Mouse (Mus musculus) MN1 (cell line): ENCODE data around the gene Grk4.
"Not testable (repeated sequence)": the region's sequence is repeated elsewhere in the genome, so short reads cannot be mapped to it uniquely, and the experiment has no call there.

ENCODE experiments used
- DNase-seq: peaks from one replicate; pipeline ENCODE4 v3.0.0-alpha.2; 2016; ENCODE audit warnings: low spot score

Gene Grk4

GRCm38 (mm10) chr5:34708436-34708835 lies 48.3 kb downstream of the Grk4 start:
- no peak for DNase-seq

- DNase-seq = not testable (repeated sequence)
Measured at GRCm38 (mm10) chr5:34714371-34714770, 54.2 kb downstream of the Grk4 start.

GRCm38 (mm10) chr5:34714816-34715215 lies 54.6 kb downstream of the Grk4 start:
- no peak for DNase-seq

DNA sequence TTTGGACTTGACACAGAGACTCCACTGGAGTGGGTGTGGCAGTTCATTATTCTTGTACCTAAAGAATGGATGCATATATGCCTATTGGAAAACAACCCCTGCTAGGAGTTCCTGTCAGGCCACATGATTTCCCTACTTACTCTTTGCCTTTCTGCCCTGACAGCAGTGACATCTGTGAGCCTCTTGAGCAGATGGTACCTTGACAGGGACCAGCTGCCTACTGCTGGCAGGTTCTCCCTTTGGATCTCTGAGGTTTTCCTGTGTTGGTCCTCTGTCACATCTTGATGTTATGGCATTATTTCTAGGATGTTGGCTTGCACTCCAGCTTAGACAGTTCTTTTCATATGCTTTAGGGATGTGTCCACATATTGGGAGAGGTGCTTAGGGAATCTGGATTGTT lies 69.0 kb downstream of the Grk4 start:
- no peak for DNase-seq

- no peak for DNase-seq
Measured at GRCm38 (mm10) chr5:34730255-34730654, 70.1 kb downstream of the Grk4 start.

DNA sequence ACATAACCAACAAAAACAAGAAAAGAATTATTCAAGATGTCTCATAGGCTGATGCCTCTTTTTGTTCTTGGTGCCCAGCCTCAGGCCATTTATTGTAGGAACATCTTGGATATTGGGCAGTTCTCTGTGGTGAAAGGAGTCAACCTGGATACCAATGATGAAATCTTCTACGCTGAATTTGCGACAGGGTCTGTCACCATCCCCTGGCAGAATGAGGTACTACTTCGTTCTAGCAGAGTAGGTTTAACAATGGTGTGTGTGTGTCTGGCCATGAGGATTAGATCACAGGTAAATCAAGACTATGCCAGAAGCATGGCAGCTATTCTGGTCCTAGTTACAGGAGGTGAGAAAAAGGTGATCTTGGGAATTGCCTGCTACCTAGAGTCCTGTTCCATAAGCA lies 91.3 kb downstream of the Grk4 start:
- no peak for DNase-seq

DNA sequence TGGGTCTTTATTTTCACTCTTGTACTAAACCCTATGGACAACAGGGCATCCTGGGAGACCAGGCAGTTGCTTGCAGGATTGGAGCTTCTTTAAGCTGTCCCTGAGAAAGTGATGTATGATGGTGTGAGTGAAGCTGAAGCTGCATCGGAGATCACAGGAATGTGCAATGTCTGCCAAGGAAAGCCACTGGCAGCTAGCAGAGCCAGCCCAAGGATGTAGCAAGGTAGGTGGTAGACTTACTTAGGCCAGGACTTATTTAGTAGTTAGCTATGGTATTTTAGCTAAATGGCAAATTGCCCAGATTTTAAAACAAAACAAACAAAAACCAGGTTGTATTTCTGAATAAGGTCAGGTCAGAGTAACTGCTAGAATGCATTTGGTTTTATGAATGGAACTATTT lies 98.6 kb downstream of the Grk4 start:
- DNase-seq = no peak

DNA sequence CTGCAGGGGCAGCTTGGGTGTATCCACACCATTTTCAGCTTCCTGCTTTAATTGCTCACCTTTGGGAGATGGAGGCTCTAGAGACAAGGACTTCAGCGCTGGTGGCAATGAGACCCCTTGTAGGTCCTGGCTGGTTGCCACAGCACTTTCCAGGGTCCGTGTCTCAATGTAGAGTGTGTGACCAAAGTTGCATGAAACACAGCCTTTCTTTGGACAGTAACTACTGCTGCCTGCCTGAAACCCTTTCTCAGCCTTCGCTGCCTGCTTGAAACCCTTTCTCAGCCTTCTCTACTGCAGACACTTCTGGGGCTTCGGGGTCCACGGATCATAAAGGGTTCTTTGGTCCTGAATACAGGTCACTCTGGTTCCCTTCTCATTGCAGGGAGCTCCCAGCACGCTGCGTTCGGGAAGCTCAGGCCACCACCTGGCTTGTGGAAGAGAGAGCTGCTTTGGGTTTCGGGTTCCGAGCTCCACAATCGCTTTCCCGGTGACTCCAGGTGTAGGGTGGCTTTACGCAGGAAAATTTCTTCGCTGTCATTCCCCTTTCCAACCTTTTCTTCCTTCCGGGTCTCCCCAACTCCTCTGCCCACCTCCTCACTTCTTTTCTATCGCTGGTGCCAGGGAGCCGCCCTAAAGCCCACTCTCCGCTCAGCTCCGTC lies 100.8 kb downstream of the Grk4 start:
- peak; percentile 35 for DNase-seq

DNA sequence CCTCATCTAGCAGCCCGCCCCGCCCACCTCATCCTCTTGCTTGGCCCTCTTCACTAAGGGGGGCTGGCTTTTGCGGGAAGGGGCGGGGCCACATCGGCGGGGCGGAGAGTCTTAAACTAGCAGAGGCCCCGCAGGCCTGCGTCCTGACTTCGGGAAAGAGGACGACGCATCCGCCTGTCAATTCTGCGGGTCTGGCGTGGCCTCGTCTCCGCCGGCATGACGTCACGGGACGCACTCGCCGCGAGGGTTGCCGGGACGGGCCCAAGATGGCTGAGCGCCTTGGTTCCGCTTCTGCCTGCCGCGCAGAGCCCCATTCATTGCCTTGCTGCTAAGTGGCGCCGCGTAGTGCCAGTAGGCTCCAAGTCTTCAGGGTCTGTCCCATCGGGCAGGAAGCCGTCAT lies 101.3 kb downstream of the Grk4 start, which contains the start of gene Htt:
Gene Htt, plus strand, starts transcription at position 232 of the 400 bp plus-strand sequence.
- DNase-seq = peak; percentile 98

GRCm38 (mm10) chr5:34761934-34762611 lies 101.9 kb downstream of the Grk4 start:
- peak; percentile 75 for DNase-seq

- no peak for DNase-seq
Measured at GRCm38 (mm10) chr5:34771818-34772217, 111.6 kb downstream of the Grk4 start.

- DNase-seq = peak; percentile 50
Measured at GRCm38 (mm10) chr5:34772696-34773245, 112.6 kb downstream of the Grk4 start.

DNA sequence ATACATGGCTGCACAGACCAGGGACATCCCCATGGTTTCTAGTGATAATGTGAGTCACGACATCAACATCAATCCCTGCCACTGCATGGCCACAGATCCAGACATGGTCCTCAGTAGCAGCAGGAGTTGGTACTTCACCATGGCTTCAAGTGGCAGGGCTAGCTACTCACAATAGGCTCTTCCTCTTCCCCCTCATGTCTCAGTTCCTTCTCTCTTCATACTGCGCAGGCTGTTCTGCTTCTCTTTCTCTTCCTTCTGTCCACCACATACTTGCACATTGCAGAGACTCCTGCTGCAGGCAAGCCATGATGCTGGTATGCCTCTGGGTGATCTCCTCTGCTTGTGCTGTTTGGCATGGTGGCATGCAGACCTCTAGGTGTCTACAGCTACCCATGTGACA lies 113.2 kb downstream of the Grk4 start:
- no peak for DNase-seq

DNA sequence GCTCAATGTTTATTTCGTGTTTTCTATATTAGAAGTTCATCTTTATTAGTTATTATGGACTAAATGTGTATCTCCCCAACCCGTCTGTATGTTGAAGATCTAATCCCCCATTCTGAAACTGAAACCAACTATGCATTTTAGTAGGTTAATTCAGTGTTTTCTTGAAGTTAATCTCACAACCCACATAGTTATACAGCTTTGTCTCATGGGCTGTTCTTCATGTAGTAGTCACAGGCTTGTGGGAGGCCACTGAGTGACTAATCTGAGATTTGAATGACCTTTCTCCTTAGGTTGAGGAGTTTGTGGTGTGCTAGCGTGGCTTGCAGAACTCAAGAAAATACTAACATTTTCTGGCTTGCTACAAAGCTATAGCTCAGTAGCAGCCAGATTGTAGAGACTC lies 124.8 kb downstream of the Grk4 start:
- DNase-seq = no peak

DNA sequence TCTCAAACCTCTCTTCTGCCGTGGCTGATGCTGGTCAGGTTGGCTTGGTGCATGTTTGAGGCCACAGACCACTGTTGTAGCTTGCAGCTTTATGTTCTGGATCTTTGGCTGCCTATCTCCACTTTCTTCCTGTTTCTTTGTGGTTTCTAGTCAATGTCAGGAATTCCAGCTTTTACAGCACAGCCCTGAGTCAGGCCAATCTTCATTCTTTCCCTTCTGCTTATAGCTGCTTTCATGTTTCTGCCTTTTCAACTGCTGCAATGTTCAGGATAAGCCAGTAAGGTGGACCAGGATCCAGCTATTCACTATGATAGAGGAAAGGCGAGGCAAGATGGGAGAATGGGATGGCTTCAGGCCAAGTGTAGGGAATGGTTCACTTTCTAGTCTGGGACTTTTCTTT lies 131.0 kb downstream of the Grk4 start:
- DNase-seq = no peak

- DNase-seq = no peak
Measured at GRCm38 (mm10) chr5:34800292-34800953, 140.2 kb downstream of the Grk4 start.
